Mouse (Mus musculus) ovary, postnatal 10 days (tissue): ENCODE results near the gene Rpl35.

Experiments
- DNase-seq: peaks from one replicate; pipeline ENCODE4 v3.0.0; 2022; ENCODE audit warnings: low spot score

Rpl35 gene

GRCm38 (mm10) chr2:38997386-38998374 is 7.7 kb downstream of the Rpl35 start, which contains the start of gene Wdr38:
Gene Wdr38 (plus strand): TSS chr2:38997476.
- peak; percentile 83 for DNase-seq

GRCm38 (mm10) chr2:38992452-38992851 is 13.0 kb downstream of the Rpl35 start:
- DNase-seq: no peak

GRCm38 (mm10) chr2:38992004-38992403 is 13.4 kb downstream of the Rpl35 start:
- no peak for DNase-seq

- no peak for DNase-seq
These were observed 16.5 kb downstream of the Rpl35 start for GRCm38 (mm10) chr2:38988929-38989328.

GRCm38 (mm10) chr2:38987803-38988510 is 17.5 kb downstream of the Rpl35 start:
- no peak for DNase-seq

- DNase-seq: no peak
These were observed 18.1 kb downstream of the Rpl35 start for GRCm38 (mm10) chr2:38987371-38987770.

GRCm38 (mm10) chr2:38986580-38986979 is 18.8 kb downstream of the Rpl35 start:
- no peak for DNase-seq

GRCm38 (mm10) chr2:38983456-38983855 is 22.0 kb downstream of the Rpl35 start:
- DNase-seq: no peak

- DNase-seq: no peak
These were observed 27.6 kb downstream of the Rpl35 start for GRCm38 (mm10) chr2:38977837-38978236.

- DNase-seq: no peak
These were observed 29.3 kb downstream of the Rpl35 start for GRCm38 (mm10) chr2:38975941-38976805.

- no peak for DNase-seq
These were observed 30.2 kb downstream of the Rpl35 start for GRCm38 (mm10) chr2:38975181-38975580.

GRCm38 (mm10) chr2:38974171-38974570 is 31.3 kb downstream of the Rpl35 start:
- no peak for DNase-seq

GRCm38 (mm10) chr2:38973701-38974100 is 31.7 kb downstream of the Rpl35 start:
- DNase-seq: no peak

- DNase-seq: no peak
These were observed 32.2 kb downstream of the Rpl35 start for GRCm38 (mm10) chr2:38973223-38973622.

GRCm38 (mm10) chr2:38970057-38970456 is 35.4 kb downstream of the Rpl35 start:
- DNase-seq: no peak

GRCm38 (mm10) chr2:38969650-38970049 is 35.8 kb downstream of the Rpl35 start:
- DNase-seq: no peak

GRCm38 (mm10) chr2:38964198-38964597 is 41.2 kb downstream of the Rpl35 start:
- DNase-seq: no peak

GRCm38 (mm10) chr2:38957671-38958223 is 47.7 kb downstream of the Rpl35 start:
- no peak for DNase-seq

GRCm38 (mm10) chr2:38956062-38956461 is 49.4 kb downstream of the Rpl35 start:
- no peak for DNase-seq

GRCm38 (mm10) chr2:38953152-38953883 is 52.1 kb downstream of the Rpl35 start:
- DNase-seq: no peak
